22 mouse cellular contexts compared by ENCODE assay signal in genomic region chr3:157866251-157866650, GRCm38 (mm10). TPM values are rescaled to one million over a fixed set of nuclear protein-coding genes. Genes with fewer than 3 reads are reported as not detected.
DNase-seq lines count a peak whose midpoint lies in the region; ATAC-seq and TF ChIP-seq lines count a peak whose summit lies in the region.
"Had no signal": no experiment of that assay in that cellular context is flagged by ENCODE, and none has a peak within 500 bp of the region (broad histone marks: within the 10 kb centered on the region; RNA-seq: fewer than 3 reads in every experiment).

No protein-coding gene starts in this region.

- no peak overlapping the region for H3K27ac ChIP-seq in kidney, adult 2 months (ENCODE audit: insufficient read depth, low read depth, low read length)
- H3K27ac ChIP-seq in intestine, embryonic 16.5 days (ENCODE audit: low read length), result no peak overlapping the region
- H3K27ac ChIP-seq in small intestine, adult 2 months (ENCODE audit: insufficient read depth, low read depth, low read length), result peak overlapping the region; percentile 70
- no peak overlapping the region for H3K27ac ChIP-seq in hindbrain, embryonic 11.5 days (ENCODE audit: low read depth, low read length)
- H3K27ac ChIP-seq: embryonic facial prominence, embryonic 13.5 days; forebrain, embryonic 12.5 days; gastrocnemius, adult 2 months; heart, embryonic 13.5 days; hindbrain, embryonic 13.5 days had no signal

- 28% methylated on average over 4 of the region's 4 CpGs for WGBS in kidney, adult 2 months
- WGBS in intestine, embryonic 16.5 days, result 40% methylated on average over 4 of the region's 4 CpGs
- WGBS in small intestine, adult 2 months, result 23% methylated on average over 4 of the region's 4 CpGs
- 81% methylated on average over 4 of the region's 4 CpGs for WGBS in hindbrain, embryonic 11.5 days

- no peak overlapping the region for H3K4me3 ChIP-seq in kidney, adult 2 months (ENCODE audit: insufficient read depth, low read depth, low read length)
- no peak overlapping the region for H3K4me3 ChIP-seq in intestine, embryonic 16.5 days (ENCODE audit: low read length)
- no peak overlapping the region for H3K4me3 ChIP-seq in small intestine, adult 2 months (ENCODE audit: low read depth, low read length)
- H3K4me3 ChIP-seq in hindbrain, embryonic 11.5 days (ENCODE audit: low read depth, low read length), result no peak overlapping the region
- H3K4me3 ChIP-seq: embryonic facial prominence, embryonic 13.5 days; forebrain, embryonic 12.5 days; gastrocnemius, adult 2 months; heart, embryonic 13.5 days; hindbrain, embryonic 13.5 days had no signal

- peak overlapping the region; percentile 5 for H3K4me2 ChIP-seq in intestine, embryonic 16.5 days (ENCODE audit: low read depth, low read length)
- H3K4me2 ChIP-seq in hindbrain, embryonic 11.5 days (replicated peaks; ENCODE audit: low read depth, low read length), result no peak overlapping the region
- H3K4me2 ChIP-seq: embryonic facial prominence, embryonic 13.5 days; forebrain, embryonic 12.5 days; heart, embryonic 13.5 days; hindbrain, embryonic 13.5 days had no signal

- no peaks in the 10 kb centered on the region for H3K36me3 ChIP-seq in kidney, adult 2 months (ENCODE audit: control insufficient read depth, insufficient read depth, low read length)
- H3K36me3 ChIP-seq in intestine, embryonic 16.5 days (ENCODE audit: control insufficient read depth, insufficient read depth, low read length), result no peaks in the 10 kb centered on the region
- no peaks in the 10 kb centered on the region for H3K36me3 ChIP-seq in small intestine, adult 2 months (ENCODE audit: control insufficient read depth, insufficient read depth, low read length)
- H3K36me3 ChIP-seq in hindbrain, embryonic 11.5 days (ENCODE audit: control insufficient read depth, insufficient read depth, low read length), result no peaks in the 10 kb centered on the region
- H3K36me3 ChIP-seq: embryonic facial prominence, embryonic 13.5 days; forebrain, embryonic 12.5 days; heart, embryonic 13.5 days; hindbrain, embryonic 13.5 days had no signal

- H3K27me3 ChIP-seq in kidney, adult 2 months (replicated peaks; ENCODE audit: control insufficient read depth, insufficient read depth, low read length), result no peaks in the 10 kb centered on the region
- H3K27me3 ChIP-seq in intestine, embryonic 16.5 days (replicated peaks; ENCODE audit: control insufficient read depth, insufficient read depth, low read length), result no peaks in the 10 kb centered on the region
- no peaks in the 10 kb centered on the region for H3K27me3 ChIP-seq in small intestine, adult 2 months (ENCODE audit: control insufficient read depth, insufficient read depth, low read length)
- H3K27me3 ChIP-seq in hindbrain, embryonic 11.5 days (ENCODE audit: control insufficient read depth, insufficient read depth, low read length), result no peaks in the 10 kb centered on the region
- H3K27me3 ChIP-seq: embryonic facial prominence, embryonic 13.5 days; forebrain, embryonic 12.5 days; heart, embryonic 13.5 days; hindbrain, embryonic 13.5 days had no signal

- H3K9ac ChIP-seq in intestine, embryonic 16.5 days (ENCODE audit: low read depth, low read length), result no peak overlapping the region
- H3K9ac ChIP-seq in hindbrain, embryonic 11.5 days (ENCODE audit: low read depth, low read length), result no peak overlapping the region
- H3K9ac ChIP-seq: embryonic facial prominence, embryonic 13.5 days; forebrain, embryonic 12.5 days; forebrain, postnatal 0 days; heart, embryonic 13.5 days; hindbrain, embryonic 13.5 days had no signal

- no peaks in the 10 kb centered on the region for H3K9me3 ChIP-seq in intestine, embryonic 16.5 days (ENCODE audit: control insufficient read depth, low read length)
- H3K9me3 ChIP-seq in hindbrain, embryonic 11.5 days (ENCODE audit: control insufficient read depth, low read length), result no peaks in the 10 kb centered on the region
- H3K9me3 ChIP-seq: embryonic facial prominence, embryonic 13.5 days; forebrain, embryonic 12.5 days; heart, embryonic 13.5 days; hindbrain, embryonic 13.5 days had no signal

- peak; percentile 97 for ATAC-seq in intestine, embryonic 16.5 days
- no peak for ATAC-seq in hindbrain, embryonic 11.5 days (ENCODE audit: low FRiP score)
- ATAC-seq: forebrain, postnatal 0 days had no signal

- no peak for TF ChIP-seq CTCF in kidney, adult 2 months (conservative IDR thresholded peaks at IDR 0.05; ENCODE audit: insufficient read depth, insufficient read length, low read depth, low read length)
- no peak for TF ChIP-seq CTCF in small intestine, adult 2 months (IDR thresholded peaks at IDR 0.05; ENCODE audit: extremely low read depth, insufficient read length, insufficient replicate concordance, low read depth, low read length)

- peak; percentile 40 for DNase-seq in kidney, adult 2 months
- DNase-seq in kidney, postnatal 4 days, result no peak
- DNase-seq in kidney, postnatal 14 days, result peak; percentile 5
- no peak for DNase-seq in kidney, postnatal 10 days
- DNase-seq in ovary, postnatal 10 days (ENCODE audit: low spot score), result no peak
- DNase-seq in hindbrain, embryonic 11.5 days (ENCODE audit: low spot score), result no peak
- DNase-seq: adrenal gland, adult 2 months; adrenal gland, postnatal 25 days; cerebellum, adult 18-20 months; cerebellum, adult 9-11 months; cerebellum, postnatal 36 days; forebrain, postnatal 0 days; gastrocnemius, adult 2 months; gastrocnemius, postnatal 25 days; heart, adult 11 months; heart, postnatal 36 days had no signal

- TF ChIP-seq POLR2A in kidney, adult 2 months (IDR thresholded peaks at IDR 0.05; ENCODE audit: low read depth, low read length), result no peak
- TF ChIP-seq POLR2A in small intestine, adult 2 months (IDR thresholded peaks at IDR 0.05; ENCODE audit: low read depth, low read length), result no peak

- no peaks in the 10 kb centered on the region for H3K4me1 ChIP-seq in kidney, adult 2 months (ENCODE audit: control insufficient read depth, insufficient read depth, low read length)
- H3K4me1 ChIP-seq in intestine, embryonic 16.5 days (ENCODE audit: control insufficient read depth, insufficient read depth, low read length), result no peaks in the 10 kb centered on the region
- peaks cover 7% of the 10 kb centered on the region; the same call in 1 of the 2 replicates for H3K4me1 ChIP-seq in small intestine, adult 2 months (ENCODE audit: control insufficient read depth, insufficient read depth, insufficient read length, low read length)
- H3K4me1 ChIP-seq in hindbrain, embryonic 11.5 days (replicated peaks; ENCODE audit: control insufficient read depth, insufficient read depth, low read length), result no peaks in the 10 kb centered on the region
- H3K4me1 ChIP-seq: embryonic facial prominence, embryonic 13.5 days; forebrain, embryonic 12.5 days; heart, embryonic 13.5 days; hindbrain, embryonic 13.5 days had no signal

RNA-seq across cellular contexts. Expression of gene Cth, which starts 58.6 kb away (rescaled TPM):
- 147 and 153 TPM in 2 replicates for polyA plus RNA-seq in kidney, adult 2 months (2012; rRNA removed)
- polyA plus RNA-seq in intestine, embryonic 16.5 days (2015; fragmentation: Nextera tagmentation; extraction: Ambion mirVana), result 70.8 and 74.7 TPM in 2 replicates
- polyA plus RNA-seq in small intestine, adult 2 months (2012; rRNA removed), result 9.9 and 15.2 TPM in 2 replicates
- 10.3 and 11.0 TPM in 2 replicates for polyA plus RNA-seq in hindbrain, embryonic 11.5 days (2014; fragmentation: Nextera tagmentation; extraction: Ambion mirVana)

Comparison
In these comparisons a context has a peak if more than half of its experiments do, and no peak if none do; other contexts are left out.
1. DNase-seq: peak in kidney, adult 2 months (single experiment) and kidney, postnatal 14 days (single experiment); none in kidney, postnatal 4 days (0 of 2), kidney, postnatal 10 days (single experiment), ovary, postnatal 10 days (single experiment) and hindbrain, embryonic 11.5 days (single experiment).